Mouse (Mus musculus): ENCODE measurements around the gene Rab3a.

GRCm38 (mm10) chr8:70720739-70721138 is 33.7 kb upstream of the Rab3a start:
- peak; percentile 96 for TF ChIP-seq CTCF (IDR thresholded peaks at IDR 0.05; ENCODE audit: low read depth)
- no peak for TF ChIP-seq EP300 (IDR thresholded peaks at IDR 0.05; ENCODE audit: low read depth)
